Mouse (Mus musculus) heart, postnatal 25 days (tissue): ENCODE data around the gene Smpd3. TPM values are rescaled to one million over a fixed set of nuclear protein-coding genes. Genes with fewer than 3 reads are reported as not detected.

Experiments used
- DNase-seq: peaks from one replicate; pipeline ENCODE4 v3.0.0; 2022; ENCODE audit warnings: low spot score
- intact Hi-C: fragments of 180-260 bp; cut with DNase I; formaldehyde crosslinking; loops from one replicate; pipeline ENCODE4 v1.15.1; 2025
- total RNA-seq, 2 experiments: library from RNA; stranded (reverse); gene quantifications; 2 replicates each; pipeline ENCODE4 v1.2.3; 2021

The Smpd3 gene
- total RNA-seq, 2 experiments from 2014 or later, result 3.6 to 4.9 TPM

- DNase-seq, result no peak
- intact Hi-C loops, result no loop called here
These were observed 78.1 kb downstream of the Smpd3 start for GRCm38 (mm10) chr8:106259579-106260255.

- no peak for DNase-seq
- intact Hi-C loops, result no loop called here
These were observed 79.6 kb downstream of the Smpd3 start for GRCm38 (mm10) chr8:106258169-106258568.

GRCm38 (mm10) chr8:106250186-106250585 lies 87.6 kb downstream of the Smpd3 start:
- no peak for DNase-seq
- intact Hi-C loops, result no loop called here

- intact Hi-C loops, result no loop called here
- no peak for DNase-seq
These were observed 100.7 kb downstream of the Smpd3 start for GRCm38 (mm10) chr8:106237106-106237505.

GRCm38 (mm10) chr8:106234567-106235261 lies 103.1 kb downstream of the Smpd3 start:
- intact Hi-C loops, result no loop called here
- DNase-seq, result no peak

- DNase-seq, result no peak
- intact Hi-C loops, result no loop called here
These were observed 105.0 kb downstream of the Smpd3 start for GRCm38 (mm10) chr8:106232751-106233150.

- no peak for DNase-seq
- intact Hi-C loops, result no loop called here
These were observed 106.3 kb downstream of the Smpd3 start for GRCm38 (mm10) chr8:106231536-106231935.

- intact Hi-C loops, result loop anchor here (1.0 to 5.0 kb wide), 2 partner anchors 86 to 176 kb away; no protein-coding TSS in a partner anchor
- no peak for DNase-seq
These were observed 111.2 kb downstream of the Smpd3 start for GRCm38 (mm10) chr8:106226589-106226988.

GRCm38 (mm10) chr8:106219620-106220019 lies 118.2 kb downstream of the Smpd3 start:
- no peak for DNase-seq
- intact Hi-C loops, result no loop called here

- DNase-seq, result no peak
- intact Hi-C loops, result loop anchor here (5.0 kb wide), 1 partner anchor 72 kb away; no protein-coding TSS in a partner anchor
These were observed 123.8 kb downstream of the Smpd3 start for GRCm38 (mm10) chr8:106213959-106214358.

- DNase-seq, result no peak
- intact Hi-C loops, result loop anchor here (5.0 kb wide), 1 partner anchor 69 kb away; no protein-coding TSS in a partner anchor
These were observed 126.4 kb downstream of the Smpd3 start for GRCm38 (mm10) chr8:106211421-106211820.

GRCm38 (mm10) chr8:106210821-106211345 lies 126.9 kb downstream of the Smpd3 start, which contains the start of the genes Slc7a6os and Prmt7:
Slc7a6os (minus strand) TSS chr8:106210935.
Prmt7 (plus strand) TSS chr8:106210936.
- intact Hi-C loops, result loop anchor here (5.0 kb wide), 1 partner anchor 69 kb away; no protein-coding TSS in a partner anchor

GRCm38 (mm10) chr8:106210035-106210731 lies 127.6 kb downstream of the Smpd3 start:
- DNase-seq, result no peak
- intact Hi-C loops, result loop anchor here (5.0 kb wide), 1 partner anchor 68 kb away; no protein-coding TSS in a partner anchor

More at GRCm38 (mm10) chr8:106210821-106211345, 126.9 kb downstream of the Smpd3 start, which contains the start of the genes Slc7a6os and Prmt7:
- DNase-seq, result peak; percentile 89

Other genes starting within 250 kb of the Smpd3 start
- under 1 TPM; 0.53 to 0.60 TPM for gene Esrp2, start 201.0 kb downstream of the Smpd3 start, total RNA-seq
- 1 to 10 TPM; 7.8 to 8.7 TPM for gene Pla2g15, start 187.6 kb downstream of the Smpd3 start, total RNA-seq
- 10 to 100 TPM; 12.0 to 12.2 TPM for gene Slc7a6, start 169.1 kb downstream of the Smpd3 start, total RNA-seq
- 10 to 100 TPM in 1 of 2 experiments, 1 to 10 TPM in 1; 9.6 to 10.9 TPM for gene Slc7a6os, start 127.1 kb downstream of the Smpd3 start, total RNA-seq
- gene Prmt7, start 127.1 kb downstream of the Smpd3 start, total RNA-seq, result 10 to 100 TPM; 23.1 to 25.8 TPM
- 1 to 10 TPM; 3.0 to 3.7 TPM for gene Zfp90, start 77.3 kb upstream of the Smpd3 start, total RNA-seq
- gene 6030452D12Rik, start 162.5 kb upstream of the Smpd3 start, total RNA-seq, result not detected
- gene Cdh3, start 172.9 kb upstream of the Smpd3 start, total RNA-seq, result 1 to 10 TPM; 1.3 to 1.6 TPM
- 100 to 1,000 TPM; 108 to 113 TPM for gene Gm10073, start 235.5 kb upstream of the Smpd3 start, total RNA-seq